Mouse (Mus musculus): ENCODE results near the gene Prrc2b. TPM values are rescaled to one million over a fixed set of nuclear protein-coding genes. Genes with fewer than 3 reads are reported as not detected.
A peak's percentile ranks its signal among the peaks of the same experiment; 100 is the strongest.

Gene Prrc2b
- 32.5 and 36.1 TPM in 2 replicates for polyA plus RNA-seq (2015; fragmentation: Nextera tagmentation; extraction: Ambion mirVana)

DNA sequence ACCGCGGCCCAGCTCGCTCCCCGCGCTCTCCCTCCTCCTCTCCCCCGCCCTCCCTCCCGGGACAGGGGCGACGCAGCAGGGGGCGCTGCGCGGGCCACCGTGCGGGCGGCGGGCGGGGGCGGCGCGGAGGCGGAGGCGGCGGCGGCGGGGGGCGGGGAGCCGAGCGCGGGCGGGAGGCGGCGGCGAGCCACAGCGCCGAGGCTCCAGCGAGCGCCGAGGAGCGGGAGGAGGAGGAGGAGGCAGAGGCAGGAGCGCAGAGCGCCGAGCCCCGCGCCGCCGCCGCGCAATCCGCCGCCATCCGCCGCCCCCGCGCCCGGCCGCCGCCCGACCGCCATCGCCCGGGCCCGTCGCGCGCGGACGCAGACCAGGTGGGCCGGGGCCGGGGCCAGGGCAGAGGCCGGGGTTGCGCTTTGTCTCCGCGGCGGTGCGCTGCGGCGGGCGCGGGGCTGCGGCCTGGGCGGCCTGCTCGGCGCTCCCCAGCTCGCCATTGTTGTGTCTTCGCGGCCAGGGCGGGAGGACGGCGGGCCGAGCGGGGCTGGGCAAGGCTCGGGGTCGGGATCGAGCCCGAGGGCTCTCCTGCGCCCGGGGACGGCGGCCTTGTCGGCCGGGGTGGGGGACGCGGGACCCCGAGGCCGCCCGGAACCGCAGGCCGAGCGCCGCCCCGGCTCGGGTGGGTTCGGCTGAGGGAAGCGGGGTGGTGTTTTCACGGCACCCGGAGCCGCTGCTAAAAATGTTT is at the start of gene Prrc2b:
Prrc2b (plus strand) TSS at position 159 of the 736 bp plus-strand sequence.
- Histone ChIP-seq H3K4me1 (replicated peaks) (peaks cover 36% of the 10 kb centered on the region), H3K36me3 (no peaks in the 10 kb centered on the region), H3K9ac (peak within 1 kb of the TSS; percentile 97), H3K27ac (peak within 1 kb of the TSS; percentile 98), H3K4me2 (replicated peaks) (peak within 1 kb of the TSS; percentile 90), H3K9me3 (no peaks in the 10 kb centered on the region), H3K4me3 (replicated peaks) (peak within 1 kb of the TSS; percentile 88), H3K27me3 (replicated peaks) (no peaks in the 10 kb centered on the region)
- WGBS, result under 1% methylated on average over 92 of the region's 117 CpGs
- ATAC-seq, result peak; percentile 79

DNA sequence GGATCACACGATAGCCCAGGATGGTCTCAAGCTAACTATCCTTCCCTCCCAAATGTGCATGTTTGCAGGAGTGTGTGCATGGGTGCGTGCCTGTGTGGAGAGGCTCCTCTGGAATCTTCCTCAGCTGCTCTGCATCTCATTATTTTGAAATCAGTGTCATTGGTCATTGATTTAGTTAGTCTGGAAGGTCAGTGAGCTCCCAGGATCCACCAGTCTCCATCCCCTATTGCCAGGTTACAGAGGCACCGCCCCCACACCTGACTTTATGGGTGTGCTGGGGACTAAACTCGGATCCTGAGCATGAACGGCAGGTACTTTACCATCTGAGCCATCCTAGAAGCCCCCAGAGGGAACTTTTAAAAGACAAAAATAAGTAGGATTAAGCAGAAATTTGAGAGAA is 47.9 kb upstream of the Prrc2b start:
- Histone ChIP-seq H3K4me1 (replicated peaks) (no peaks in the 10 kb centered on the region), H3K9ac (no peak overlapping the region), H3K27me3 (replicated peaks) (no peaks in the 10 kb centered on the region), H3K36me3 (no peaks in the 10 kb centered on the region), H3K4me3 (replicated peaks) (no peak overlapping the region), H3K27ac (no peak overlapping the region), H3K4me2 (replicated peaks) (no peak overlapping the region; the same call in 1 of the 2 replicates), H3K9me3 (no peaks in the 10 kb centered on the region)
- WGBS, result 49% methylated on average over 5 of the region's 5 CpGs
- ATAC-seq, result no peak

DNA sequence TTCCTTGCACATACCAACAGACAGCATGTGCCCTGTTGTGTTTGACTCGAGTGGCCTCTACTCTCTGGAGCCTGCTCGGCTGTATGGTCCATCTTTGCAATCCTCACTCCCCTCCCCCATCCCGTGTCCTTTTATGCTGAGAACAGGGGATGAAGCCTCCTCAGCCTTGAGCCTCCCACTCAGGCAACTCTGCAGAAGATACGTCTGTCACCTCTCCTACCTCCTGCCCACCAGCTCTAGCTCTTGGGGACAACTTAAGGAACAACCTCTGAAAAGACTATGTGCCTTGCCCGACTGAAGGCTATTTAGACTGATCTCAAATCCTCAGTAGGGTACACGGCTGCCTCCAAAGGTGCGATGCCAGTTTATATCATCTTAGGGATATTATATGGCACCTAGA is 47.3 kb upstream of the Prrc2b start:
- H3K9ac ChIP-seq, result no peak overlapping the region
- H3K27ac ChIP-seq, result no peak overlapping the region
- ATAC-seq, result no peak
- H3K27me3 ChIP-seq (replicated peaks), result no peaks in the 10 kb centered on the region
- H3K4me2 ChIP-seq (replicated peaks), result no peak overlapping the region; the same call in 1 of the 2 replicates
- WGBS, result 69% methylated on average over 7 of the region's 7 CpGs
- H3K36me3 ChIP-seq, result no peaks in the 10 kb centered on the region
- H3K9me3 ChIP-seq, result no peaks in the 10 kb centered on the region
- H3K4me1 ChIP-seq (replicated peaks), result no peaks in the 10 kb centered on the region
- H3K4me3 ChIP-seq (replicated peaks), result no peak overlapping the region

DNA sequence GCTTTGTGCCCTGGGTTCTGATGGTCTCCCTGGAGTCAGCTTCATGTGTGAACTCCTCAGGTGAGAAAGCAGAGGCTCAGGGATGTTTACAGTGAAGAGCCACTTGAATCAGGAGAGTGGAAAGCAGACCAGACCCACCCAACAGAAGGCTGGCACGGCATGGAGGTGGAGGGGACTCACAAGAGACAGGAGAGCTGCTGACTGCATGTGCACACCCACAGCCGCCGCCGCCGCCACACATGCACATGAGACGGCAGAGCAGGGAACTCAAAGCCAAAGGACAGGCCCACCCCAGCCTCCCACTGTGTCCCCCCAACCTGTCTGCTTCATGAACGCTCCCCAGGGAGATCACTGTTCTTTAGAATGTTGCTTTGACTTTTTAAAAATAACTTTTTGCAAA is 46.8 kb upstream of the Prrc2b start:
- H3K4me2 ChIP-seq (replicated peaks), result no peak overlapping the region
- no peaks in the 10 kb centered on the region for H3K4me1 ChIP-seq (replicated peaks)
- no peaks in the 10 kb centered on the region for H3K27me3 ChIP-seq (replicated peaks)
- WGBS, result 82% methylated on average over 7 of the region's 7 CpGs
- H3K9ac ChIP-seq, result no peak overlapping the region
- no peak overlapping the region for H3K27ac ChIP-seq
- no peaks in the 10 kb centered on the region for H3K36me3 ChIP-seq
- no peak overlapping the region for H3K4me3 ChIP-seq (replicated peaks)
- H3K9me3 ChIP-seq, result no peaks in the 10 kb centered on the region
- ATAC-seq, result no peak

- 76% methylated on average over 16 of the region's 16 CpGs for WGBS
- H3K27me3 ChIP-seq (replicated peaks), result no peaks in the 10 kb centered on the region
- H3K9me3 ChIP-seq, result no peaks in the 10 kb centered on the region
- ATAC-seq, result no peak
- no peak overlapping the region for H3K27ac ChIP-seq
- no peaks in the 10 kb centered on the region for H3K4me1 ChIP-seq (replicated peaks)
- H3K4me3 ChIP-seq (replicated peaks), result no peak overlapping the region
- H3K4me2 ChIP-seq (replicated peaks), result no peak overlapping the region
- H3K9ac ChIP-seq, result no peak overlapping the region
- H3K36me3 ChIP-seq, result no peaks in the 10 kb centered on the region
Measured at GRCm38 (mm10) chr2:32105117-32105913, 45.6 kb upstream of the Prrc2b start.

DNA sequence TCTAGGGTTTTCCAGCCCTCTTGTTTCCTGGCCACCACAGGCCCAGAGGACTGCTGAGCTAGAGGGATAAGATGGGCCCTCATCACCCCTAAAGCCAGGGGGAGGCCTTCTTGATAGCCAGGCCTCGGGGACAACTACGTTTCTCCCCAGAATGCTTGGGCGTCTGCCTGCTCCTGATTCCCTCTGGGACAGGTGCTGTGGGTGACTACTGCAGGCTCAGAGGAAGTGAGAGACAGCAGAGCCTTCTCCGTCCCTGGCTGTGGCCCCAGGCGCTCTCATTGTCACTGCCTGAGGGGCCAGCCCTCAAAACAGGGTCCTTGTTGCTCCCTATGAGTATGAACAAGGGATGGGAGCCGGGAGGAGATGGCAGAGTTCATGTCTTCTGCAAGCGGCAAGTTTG is 45.0 kb upstream of the Prrc2b start:
- H3K27ac ChIP-seq, result no peak overlapping the region

GRCm38 (mm10) chr2:32111268-32111667 is 39.6 kb upstream of the Prrc2b start:
- no peak overlapping the region for H3K27ac ChIP-seq
- no peak overlapping the region for H3K9ac ChIP-seq
- no peaks in the 10 kb centered on the region for H3K27me3 ChIP-seq (replicated peaks)
- no peaks in the 10 kb centered on the region; the same call in 1 of the 2 replicates for H3K36me3 ChIP-seq
- no peak overlapping the region for H3K4me3 ChIP-seq (replicated peaks)
- no peak for ATAC-seq
- H3K4me1 ChIP-seq (replicated peaks), result no peaks in the 10 kb centered on the region
- no peaks in the 10 kb centered on the region for H3K9me3 ChIP-seq
- no peak overlapping the region for H3K4me2 ChIP-seq (replicated peaks)
- WGBS, result 95% methylated on average over 1 of the region's 1 CpGs

More for the DNA sequence above, 45.0 kb upstream of the Prrc2b start:
- H3K4me2 ChIP-seq (replicated peaks), result no peak overlapping the region
- no peak overlapping the region for H3K9ac ChIP-seq
- no peak overlapping the region for H3K4me3 ChIP-seq (replicated peaks)
- no peaks in the 10 kb centered on the region for H3K9me3 ChIP-seq
- 73% methylated on average over 7 of the region's 7 CpGs for whole genome bisulfite sequencing
- no peak for ATAC-seq
- H3K36me3 ChIP-seq, result no peaks in the 10 kb centered on the region
- H3K4me1 ChIP-seq (replicated peaks), result no peaks in the 10 kb centered on the region
- H3K27me3 ChIP-seq (replicated peaks), result no peaks in the 10 kb centered on the region

GRCm38 (mm10) chr2:32112548-32112947 is 38.3 kb upstream of the Prrc2b start:
- Histone ChIP-seq H3K4me2 (replicated peaks) (no peak overlapping the region), H3K9me3 (no peaks in the 10 kb centered on the region), H3K27ac (no peak overlapping the region), H3K36me3 (no peaks in the 10 kb centered on the region; the same call in 1 of the 2 replicates), H3K9ac (no peak overlapping the region), H3K27me3 (replicated peaks) (no peaks in the 10 kb centered on the region), H3K4me1 (replicated peaks) (no peaks in the 10 kb centered on the region), H3K4me3 (replicated peaks) (no peak overlapping the region)
- ATAC-seq, result no peak
- 55% methylated on average over 2 of the region's 2 CpGs for WGBS

DNA sequence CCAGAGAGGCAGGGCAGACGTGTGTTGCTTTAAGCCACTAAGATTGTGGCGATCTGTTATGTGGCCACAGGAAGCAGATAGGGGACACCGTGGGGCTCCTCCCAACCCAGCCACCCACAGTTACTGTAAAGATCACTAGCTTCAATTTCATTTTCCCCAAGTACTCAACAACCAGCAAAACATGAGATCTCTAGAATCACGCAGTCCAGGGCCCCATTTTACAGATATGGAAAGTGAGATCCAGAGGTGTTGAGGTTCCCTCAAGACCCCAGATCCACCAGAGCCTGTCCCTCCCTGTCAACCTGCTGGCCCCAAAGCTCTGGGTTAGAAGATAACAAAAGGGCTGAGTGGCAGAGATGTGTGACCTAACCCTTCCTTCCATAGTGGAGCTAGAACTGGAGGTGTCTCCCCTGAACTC is 35.0 kb upstream of the Prrc2b start:
- Histone ChIP-seq H3K4me3 (replicated peaks) (no peak overlapping the region), H3K27ac (no peak overlapping the region), H3K27me3 (replicated peaks) (no peaks in the 10 kb centered on the region), H3K9me3 (no peaks in the 10 kb centered on the region), H3K4me1 (replicated peaks) (no peaks in the 10 kb centered on the region), H3K36me3 (no peaks in the 10 kb centered on the region; the same call in 1 of the 2 replicates), H3K4me2 (replicated peaks) (no peak overlapping the region), H3K9ac (no peak overlapping the region)
- no peak; the same call in 1 of the 2 replicates for ATAC-seq
- WGBS, result 90% methylated on average over 4 of the region's 4 CpGs

GRCm38 (mm10) chr2:32119802-32120750 is 30.8 kb upstream of the Prrc2b start:
- 82% methylated on average over 20 of the region's 20 CpGs for WGBS
- no peaks in the 10 kb centered on the region for H3K36me3 ChIP-seq
- H3K27ac ChIP-seq, result no peak overlapping the region
- H3K4me2 ChIP-seq (replicated peaks), result no peak overlapping the region
- no peaks in the 10 kb centered on the region for H3K4me1 ChIP-seq (replicated peaks)
- no peaks in the 10 kb centered on the region for H3K27me3 ChIP-seq (replicated peaks)
- H3K9me3 ChIP-seq, result no peaks in the 10 kb centered on the region
- no peak overlapping the region for H3K4me3 ChIP-seq (replicated peaks)
- no peak overlapping the region for H3K9ac ChIP-seq
- ATAC-seq, result no peak

- Histone ChIP-seq H3K9ac (no peak overlapping the region), H3K4me3 (replicated peaks) (no peak overlapping the region), H3K4me2 (replicated peaks) (no peak overlapping the region), H3K27ac (no peak overlapping the region), H3K36me3 (no peaks in the 10 kb centered on the region), H3K4me1 (replicated peaks) (no peaks in the 10 kb centered on the region), H3K27me3 (replicated peaks) (no peaks in the 10 kb centered on the region), H3K9me3 (no peaks in the 10 kb centered on the region)
- no peak for ATAC-seq
- 47% methylated on average over 5 of the region's 5 CpGs for WGBS
Measured at GRCm38 (mm10) chr2:32121150-32121549, 29.7 kb upstream of the Prrc2b start.

GRCm38 (mm10) chr2:32121785-32122184 is 29.1 kb upstream of the Prrc2b start:
- 91% methylated on average over 2 of the region's 2 CpGs for WGBS

More at GRCm38 (mm10) chr2:32121785-32122184, 29.1 kb upstream of the Prrc2b start:
- Histone ChIP-seq H3K36me3 (no peaks in the 10 kb centered on the region), H3K27ac (no peak overlapping the region), H3K4me3 (replicated peaks) (no peak overlapping the region), H3K9ac (no peak overlapping the region), H3K9me3 (no peaks in the 10 kb centered on the region), H3K4me2 (replicated peaks) (no peak overlapping the region), H3K27me3 (replicated peaks) (no peaks in the 10 kb centered on the region), H3K4me1 (replicated peaks) (no peaks in the 10 kb centered on the region)
- no peak for ATAC-seq

All from intestine, embryonic 15.5 days (tissue).